Mouse (Mus musculus) heart, embryonic 12.5 days (tissue): ENCODE results near the gene Krt32. TPM values are rescaled to one million over a fixed set of nuclear protein-coding genes. Genes with fewer than 3 reads are reported as not detected.

Source experiments
- ATAC-seq: fragments of 200-750 bp; cut with Nextera tagmentation; 2 replicates; pipeline ENCODE4 v1.8.0; 2017; ENCODE audit warnings: moderate TSS enrichment, moderate library complexity; ENCODE audit not compliant: insufficient number of reproducible peaks, low FRiP score
- H3K27ac ChIP-seq: fragments of 300-500 bp; sonication (generic); 2 replicates; pipeline ENCODE4 v1.5.1; 2016; ENCODE audit warnings: mild to moderate bottlenecking, moderate library complexity; ENCODE audit not compliant: poor library complexity, severe bottlenecking
- H3K27me3 ChIP-seq: fragments of 300-500 bp; sonication (generic); replicated peaks from 2 replicates; pipeline ENCODE4 v1.6.1; 2016; ENCODE audit warnings: mild to moderate bottlenecking, moderate library complexity
- H3K36me3 ChIP-seq: fragments of 300-500 bp; sonication (generic); 2 replicates; pipeline ENCODE4 v1.6.1; 2016; ENCODE audit warnings: mild to moderate bottlenecking, moderate library complexity
- H3K4me1 ChIP-seq: fragments of 300-500 bp; sonication (generic); replicated peaks from 2 replicates; pipeline ENCODE4 v1.6.1; 2016; ENCODE audit warnings: mild to moderate bottlenecking
- H3K4me2 ChIP-seq: fragments of 300-500 bp; sonication (generic); 2 replicates; pipeline ENCODE4 v1.6.1; 2016; ENCODE audit warnings: mild to moderate bottlenecking, moderate library complexity
- H3K4me3 ChIP-seq: fragments of 300-500 bp; sonication (generic); 2 replicates; pipeline ENCODE4 v1.5.1; 2016; ENCODE audit warnings: mild to moderate bottlenecking
- H3K9ac ChIP-seq: fragments of 300-500 bp; sonication (generic); 2 replicates; pipeline ENCODE4 v1.6.1; 2016; ENCODE audit warnings: mild to moderate bottlenecking, moderate library complexity
- H3K9me3 ChIP-seq: fragments of 300-500 bp; sonication (generic); replicated peaks from 2 replicates; pipeline ENCODE4 v1.6.1; 2016; ENCODE audit warnings: mild to moderate bottlenecking, moderate library complexity
- WGBS: fragments of 180-500 bp; shearing (Covaris S2); methylation state at CpG from one replicate; pipeline ENCODE4 v1.1.7; 2016; 5-methylcytosine and 5-hydroxymethylcytosine counted together
- polyA plus RNA-seq: library from polyadenylated mRNA; unstranded; fragments of >200 nt; fragmentation: Nextera tagmentation; extraction: Ambion mirVana; gene quantifications from 2 replicates; pipeline ENCODE4 v1.2.1, GENCODE M21; 2016

The Krt32 gene
- polyA plus RNA-seq, 1 experiment from 2014 or later: not detected

DNA sequence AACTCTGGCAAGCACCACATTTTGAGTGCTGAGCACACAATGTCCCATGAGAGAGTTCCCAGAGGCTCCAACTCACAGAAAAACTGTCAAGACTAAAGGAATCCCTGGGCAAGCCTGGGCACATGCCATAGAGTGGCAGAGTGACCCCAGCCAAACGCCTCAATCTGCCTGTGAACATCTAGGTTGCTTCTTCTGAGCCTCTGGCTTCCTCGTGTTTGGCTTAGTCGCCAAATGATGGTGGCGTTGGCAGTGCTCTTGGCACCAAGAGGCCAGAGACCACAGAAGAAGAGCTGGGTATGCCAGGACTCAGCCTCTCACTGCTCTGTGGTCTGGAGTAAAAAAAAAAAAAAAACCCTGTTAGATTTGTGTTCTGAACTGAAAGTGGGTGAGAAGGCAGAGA, 12.4 kb upstream of the Krt32 start:
- H3K4me1 ChIP-seq: no peaks in the 10 kb centered on the region
- H3K27me3 ChIP-seq: 0 out of 2 replicates have a peak, but pooled peaks cover 4% of the 10 kb centered on the region
- no peak overlapping the region for H3K4me3 ChIP-seq
- ATAC-seq: no peak
- H3K9ac ChIP-seq: no peak overlapping the region
- no peaks in the 10 kb centered on the region for H3K36me3 ChIP-seq
- no peak overlapping the region for H3K4me2 ChIP-seq
- 74% methylated on average over 4 of the region's 4 CpGs for WGBS
- H3K27ac ChIP-seq: no peak overlapping the region
- no peaks in the 10 kb centered on the region for H3K9me3 ChIP-seq

DNA sequence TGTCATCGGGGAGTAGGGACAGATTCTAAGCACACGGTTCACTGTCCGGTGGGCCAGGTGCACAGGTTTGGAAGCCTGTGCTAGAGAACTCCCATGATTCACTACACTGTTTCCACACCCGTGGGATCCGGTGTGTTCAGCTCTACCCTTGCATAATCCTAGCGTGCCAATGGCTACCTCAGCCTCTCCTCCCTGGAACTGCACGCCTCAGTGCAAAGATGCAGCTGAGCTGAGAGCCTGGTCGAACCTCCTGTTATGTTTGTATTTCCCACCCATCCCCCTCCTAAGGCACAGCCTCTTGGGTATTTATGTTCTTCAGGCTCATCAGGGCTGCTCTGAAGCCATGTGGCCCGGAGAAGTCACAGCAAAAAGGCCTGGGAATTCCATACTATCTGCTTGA, 9.8 kb upstream of the Krt32 start:
- H3K4me3 ChIP-seq: no peak overlapping the region
- H3K27ac ChIP-seq: no peak overlapping the region
- H3K4me2 ChIP-seq: no peak overlapping the region
- H3K4me1 ChIP-seq: no peaks in the 10 kb centered on the region
- H3K9me3 ChIP-seq: no peaks in the 10 kb centered on the region
- no peaks in the 10 kb centered on the region for H3K36me3 ChIP-seq
- no peak for ATAC-seq
- no peak overlapping the region for H3K9ac ChIP-seq
- 61% methylated on average over 9 of the region's 9 CpGs for WGBS
- 0 out of 2 replicates have a peak, but pooled peaks cover 6% of the 10 kb centered on the region for H3K27me3 ChIP-seq

DNA sequence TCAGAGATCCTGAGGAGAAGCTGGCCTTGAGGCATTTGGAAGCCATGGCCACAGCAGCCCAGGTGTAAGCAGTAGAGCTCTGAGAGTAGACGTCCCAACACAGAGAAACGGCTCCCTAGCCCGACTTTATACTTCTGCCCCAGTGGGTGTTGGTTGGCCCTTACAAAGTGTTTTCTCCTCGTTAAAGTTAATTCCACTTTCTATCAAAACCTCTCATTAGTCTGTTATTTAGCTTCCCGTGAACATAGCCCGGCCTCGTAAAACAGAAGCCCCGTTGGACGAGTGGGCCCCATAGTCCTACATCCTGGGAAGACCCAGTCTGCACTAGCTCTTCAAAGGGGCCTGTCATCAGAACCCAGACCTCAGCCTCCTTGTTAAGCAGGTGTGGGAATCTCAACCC, 8.1 kb upstream of the Krt32 start, which contains the start of gene Krt35:
Gene Krt35 (minus strand): TSS at position 101 of the 400 bp plus-strand sequence.
- no peak for ATAC-seq
- Histone ChIP-seq H3K4me1 (no peaks in the 10 kb centered on the region), H3K4me2 (no peak within 1 kb of the TSS), H3K9ac (no peak within 1 kb of the TSS), H3K27ac (no peak within 1 kb of the TSS), H3K27me3 (0 out of 2 replicates have a peak, but pooled peaks cover 6% of the 10 kb centered on the region), H3K4me3 (no peak within 1 kb of the TSS), H3K9me3 (no peaks in the 10 kb centered on the region), H3K36me3 (no peaks in the 10 kb centered on the region)
- 86% methylated on average over 9 of the region's 9 CpGs for WGBS

DNA sequence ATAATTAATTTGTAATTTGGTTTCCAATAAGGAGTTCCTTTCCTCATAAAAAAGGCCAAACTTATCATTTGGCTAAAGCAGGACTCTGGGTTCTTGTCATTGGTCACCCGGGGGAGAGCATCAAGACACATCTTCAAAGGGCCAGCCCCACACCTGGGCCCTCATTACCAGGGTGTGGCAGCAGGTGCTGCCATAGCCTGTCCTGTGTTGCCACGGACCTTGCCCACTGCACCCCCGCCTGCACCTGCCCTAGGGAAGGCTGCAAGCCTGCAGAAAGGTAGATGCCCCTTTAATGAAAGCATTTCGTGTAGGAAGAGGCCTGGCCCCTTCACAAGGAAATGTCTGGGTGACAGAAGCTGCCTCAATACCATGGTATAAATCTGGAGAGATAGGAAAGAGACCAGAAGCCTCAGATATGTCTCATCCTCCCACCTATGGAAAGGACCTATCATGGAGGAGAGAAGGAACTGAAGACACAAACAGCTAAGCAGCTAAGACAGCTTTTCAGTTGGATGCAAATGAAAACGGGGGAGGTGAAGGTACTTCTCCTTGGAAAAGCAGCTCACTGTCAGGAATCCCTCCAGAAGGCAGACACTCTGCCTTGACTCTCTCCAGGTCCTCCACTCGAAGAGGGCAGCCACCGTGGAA, 476 bp upstream of the Krt32 start:
- 0 out of 2 replicates have a peak, but pooled peaks cover 3% of the 10 kb centered on the region for H3K9me3 ChIP-seq
- H3K36me3 ChIP-seq: no peaks in the 10 kb centered on the region
- H3K9ac ChIP-seq: no peak overlapping the region
- no peak for ATAC-seq
- H3K4me2 ChIP-seq: no peak overlapping the region
- no peak overlapping the region for H3K27ac ChIP-seq
- 0 out of 2 replicates have a peak, but pooled peaks cover 4% of the 10 kb centered on the region for H3K27me3 ChIP-seq
- no peak overlapping the region for H3K4me3 ChIP-seq
- H3K4me1 ChIP-seq: no peaks in the 10 kb centered on the region
- 55% methylated on average over 7 of the region's 7 CpGs for WGBS

DNA sequence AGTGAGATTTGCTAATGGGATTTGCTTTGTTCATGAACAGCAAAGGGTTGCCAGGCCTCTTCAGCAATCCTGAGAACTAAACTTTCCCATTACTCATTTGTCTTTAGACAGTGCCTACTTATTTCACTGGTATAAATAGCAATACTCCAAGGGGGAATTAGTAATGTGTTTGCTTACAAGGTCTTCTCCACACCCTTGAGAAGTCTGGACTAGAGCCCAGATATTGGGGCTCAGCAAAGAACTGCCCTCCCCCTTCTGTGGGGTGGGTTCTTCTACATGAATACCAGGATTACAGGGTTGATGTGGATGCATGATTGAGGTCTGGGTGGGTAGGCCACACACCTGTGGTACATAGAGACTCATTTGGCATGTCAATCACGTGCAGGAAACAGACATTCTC, 14.2 kb downstream of the Krt32 start:
- no peak for ATAC-seq
- Histone ChIP-seq H3K27me3 (no peaks in the 10 kb centered on the region), H3K36me3 (no peaks in the 10 kb centered on the region), H3K9ac (no peak overlapping the region), H3K9me3 (no peaks in the 10 kb centered on the region), H3K27ac (no peak overlapping the region), H3K4me3 (no peak overlapping the region), H3K4me2 (no peak overlapping the region), H3K4me1 (no peaks in the 10 kb centered on the region)
- WGBS: 56% methylated on average over 1 of the region's 1 CpGs

DNA sequence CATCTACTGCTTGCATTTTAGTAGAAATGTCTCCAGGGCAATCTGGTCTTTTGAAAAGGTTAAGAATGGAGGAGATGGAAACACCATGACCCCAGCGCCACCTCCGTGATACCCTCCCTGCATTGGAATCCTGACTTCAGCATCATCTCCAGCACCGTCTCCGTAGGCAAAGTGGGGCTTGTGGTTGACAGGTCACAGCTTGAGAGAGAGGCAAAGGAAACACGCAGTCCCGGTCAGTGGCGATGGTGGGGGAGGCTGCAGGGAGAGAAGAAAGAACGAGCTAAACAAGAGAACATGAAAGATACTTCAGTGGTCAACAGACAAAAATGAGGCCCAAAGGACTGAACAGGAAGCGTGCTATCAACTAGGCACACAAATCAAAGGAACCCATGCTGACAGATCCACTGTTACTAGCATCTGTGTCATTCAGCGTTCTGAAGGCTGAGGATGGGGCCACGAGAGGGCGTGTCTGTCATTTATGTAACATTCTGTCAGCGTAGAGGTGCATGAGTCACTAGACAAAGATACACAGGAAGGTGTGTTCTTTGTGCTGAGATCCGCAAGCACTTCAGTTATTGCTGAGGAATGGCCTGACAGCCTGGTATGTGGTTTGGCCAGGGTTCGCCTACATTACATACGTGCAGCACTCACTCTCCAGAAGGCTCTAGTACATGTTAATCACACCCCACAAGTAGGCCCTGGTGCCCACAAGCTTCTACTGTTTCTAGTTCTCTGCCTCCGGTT, 20.6 kb downstream of the Krt32 start:
- Histone ChIP-seq H3K9ac (no peak overlapping the region), H3K4me1 (peaks cover 15% of the 10 kb centered on the region), H3K27me3 (no peaks in the 10 kb centered on the region), H3K4me2 (no peak overlapping the region), H3K27ac (no peak overlapping the region), H3K9me3 (no peaks in the 10 kb centered on the region), H3K36me3 (no peaks in the 10 kb centered on the region), H3K4me3 (no peak overlapping the region)
- ATAC-seq: no peak
- WGBS: 64% methylated on average over 17 of the region's 17 CpGs

DNA sequence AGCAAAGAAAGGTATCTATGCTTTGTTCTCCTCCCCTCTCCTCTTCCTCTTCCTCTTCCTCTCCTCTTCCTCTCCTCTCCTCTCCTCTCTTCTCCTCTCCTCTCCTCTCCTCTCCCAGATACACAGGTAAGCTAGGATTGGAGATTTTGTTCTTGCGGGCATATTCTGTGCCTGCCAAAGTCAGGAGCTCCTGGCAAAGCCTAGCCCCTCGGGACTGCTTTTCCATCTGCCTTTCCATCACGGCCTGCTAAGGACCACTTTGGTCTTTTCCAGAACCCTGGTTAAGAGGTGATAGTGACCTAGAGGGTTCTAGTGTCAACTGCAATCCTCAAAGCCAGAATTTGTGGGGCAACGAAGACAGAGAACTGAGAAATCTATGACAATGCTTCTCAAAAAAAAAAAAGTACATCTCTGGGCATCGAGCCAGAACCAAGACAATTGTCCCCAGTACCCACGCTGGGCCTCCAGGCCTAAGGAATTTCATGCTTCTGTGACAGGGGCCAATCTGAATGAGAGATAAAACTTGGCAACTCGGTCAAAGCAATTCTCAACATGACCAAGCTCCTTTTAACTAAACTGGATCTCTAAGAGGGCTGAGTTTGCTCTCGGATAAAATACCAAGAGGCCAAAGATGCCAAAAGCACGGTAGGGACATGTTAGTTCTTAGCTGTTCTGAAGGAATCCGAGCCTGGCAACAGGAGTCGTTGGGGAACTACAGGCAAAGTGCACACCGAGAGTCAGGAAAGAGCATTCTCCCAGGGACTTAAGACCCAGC, 21.6 kb downstream of the Krt32 start:
- Histone ChIP-seq H3K4me1 (peaks cover 15% of the 10 kb centered on the region), H3K9me3 (no peaks in the 10 kb centered on the region), H3K4me3 (no peak overlapping the region), H3K27ac (no peak overlapping the region), H3K9ac (no peak overlapping the region), H3K36me3 (no peaks in the 10 kb centered on the region), H3K4me2 (no peak overlapping the region), H3K27me3 (no peaks in the 10 kb centered on the region)
- no peak for ATAC-seq
- 50% methylated on average over 12 of the region's 12 CpGs for WGBS

DNA sequence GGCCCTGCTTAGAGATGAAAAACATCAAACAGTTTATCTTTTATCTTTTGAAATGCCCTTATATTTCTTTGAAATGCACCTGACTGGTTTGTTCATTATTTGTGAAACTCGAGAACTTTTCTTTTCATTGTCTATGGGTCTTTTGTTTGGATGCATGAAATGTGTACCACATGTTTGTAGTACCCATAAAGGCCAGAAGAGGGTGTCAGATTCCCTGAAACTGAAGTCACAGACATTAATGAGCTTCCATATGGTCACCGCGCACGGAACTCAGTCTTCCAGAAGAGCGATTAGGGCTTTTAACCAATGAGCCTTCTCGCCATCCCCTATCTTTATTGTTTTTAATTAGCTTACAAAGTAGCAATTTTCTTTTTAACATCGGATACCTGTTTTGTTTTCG, 29.2 kb downstream of the Krt32 start:
- WGBS: 73% methylated on average over 8 of the region's 8 CpGs
- no peak for ATAC-seq

DNA sequence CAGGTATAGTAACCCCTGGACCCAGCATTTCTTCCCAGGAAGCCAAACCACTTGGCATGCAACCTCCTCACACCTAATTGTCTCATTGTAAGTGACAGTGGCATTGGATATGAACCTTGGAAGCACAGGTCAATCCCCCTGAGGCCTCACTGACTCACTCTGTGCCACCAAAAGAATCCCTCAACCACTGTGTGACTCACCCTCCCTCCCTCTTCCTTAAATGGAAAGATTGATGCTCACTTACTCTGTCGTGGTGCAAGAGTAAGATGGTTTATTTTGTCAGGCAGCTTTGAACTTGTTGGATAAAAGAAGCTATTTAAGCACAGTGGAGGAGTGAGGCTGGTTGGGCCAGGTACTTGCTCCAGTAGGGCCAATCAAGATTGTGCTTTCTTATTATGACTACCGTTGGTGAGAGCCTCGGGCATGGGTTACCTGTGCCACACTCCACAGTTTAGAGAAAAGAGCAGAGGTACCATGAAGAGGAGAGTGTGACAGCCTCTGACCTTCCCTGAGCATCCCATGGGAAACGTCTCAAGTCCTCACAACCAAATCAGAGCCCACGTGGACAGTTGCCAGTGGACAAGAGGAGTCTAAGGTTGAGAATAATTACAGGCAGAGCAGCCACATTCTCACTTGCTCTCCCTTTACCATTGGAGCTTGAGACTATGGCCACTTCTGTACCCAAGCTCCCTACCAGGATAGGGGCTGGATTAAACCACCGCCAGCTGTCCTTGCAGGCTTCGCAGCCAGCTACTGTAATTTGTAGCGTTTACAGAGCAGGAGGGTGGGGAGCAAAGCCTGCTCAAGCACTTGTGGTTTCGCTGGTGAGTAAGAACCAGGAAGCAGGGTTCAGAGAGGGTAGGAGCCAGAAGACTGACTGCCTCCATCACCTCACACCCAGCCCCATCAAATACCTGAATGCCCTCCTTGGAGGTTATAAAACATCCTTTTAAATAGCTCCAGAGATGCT, 32.1 kb downstream of the Krt32 start:
- Histone ChIP-seq H3K9me3 (no peaks in the 10 kb centered on the region), H3K4me2 (no peak overlapping the region), H3K36me3 (no peaks in the 10 kb centered on the region), H3K4me3 (no peak overlapping the region), H3K27ac (no peak overlapping the region), H3K4me1 (no peaks in the 10 kb centered on the region), H3K9ac (no peak overlapping the region), H3K27me3 (no peaks in the 10 kb centered on the region)
- no peak for ATAC-seq
- WGBS: 63% methylated on average over 9 of the region's 9 CpGs

More for the DNA sequence above, 29.2 kb downstream of the Krt32 start:
- Histone ChIP-seq H3K27me3 (no peaks in the 10 kb centered on the region), H3K27ac (no peak overlapping the region), H3K4me1 (no peaks in the 10 kb centered on the region), H3K4me3 (no peak overlapping the region), H3K9me3 (no peaks in the 10 kb centered on the region), H3K4me2 (no peak overlapping the region), H3K36me3 (no peaks in the 10 kb centered on the region), H3K9ac (no peak overlapping the region)

DNA sequence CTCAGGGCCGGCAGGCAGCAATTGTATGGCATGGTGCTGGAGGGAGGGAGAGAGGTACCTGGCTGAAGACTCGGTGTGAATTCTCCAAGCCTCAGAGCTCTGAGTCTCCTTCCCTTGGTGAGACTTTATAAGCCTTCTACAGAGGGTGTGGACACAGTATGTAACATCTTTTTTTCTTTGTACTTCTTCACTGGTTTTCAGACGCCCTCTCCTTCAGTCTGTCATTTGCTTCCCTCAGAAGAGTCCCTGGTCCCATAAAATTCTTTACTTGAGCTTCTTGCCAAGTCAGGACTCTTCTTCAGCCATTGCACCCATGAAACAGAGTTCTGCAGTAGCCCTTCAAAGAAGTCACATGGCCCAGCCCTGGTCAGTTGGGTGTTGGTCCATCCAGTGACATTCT, 37.6 kb downstream of the Krt32 start, which contains the start of gene Krt31:
Gene Krt31 (minus strand): TSS at position 101 of the 400 bp plus-strand sequence.
- 67% methylated on average over 3 of the region's 3 CpGs for WGBS
- Histone ChIP-seq H3K9ac (no peak within 1 kb of the TSS), H3K9me3 (no peaks in the 10 kb centered on the region), H3K27me3 (no peaks in the 10 kb centered on the region; the same call in 1 of the 2 replicates), H3K4me3 (no peak within 1 kb of the TSS), H3K4me1 (peaks cover 10% of the 10 kb centered on the region), H3K36me3 (no peaks in the 10 kb centered on the region), H3K4me2 (no peak within 1 kb of the TSS), H3K27ac (no peak within 1 kb of the TSS)
- ATAC-seq: no peak
